Mouse (Mus musculus) gastrocnemius, postnatal 14 days (tissue): ENCODE measurements around the gene Pif1. TPM values are rescaled to one million over a fixed set of nuclear protein-coding genes. Genes with fewer than 3 reads are reported as not detected.

Experiments
- DNase-seq: peaks from one replicate; pipeline ENCODE4 v3.0.0; 2021; ENCODE audit warnings: mixed read lengths
- intact Hi-C: fragments of 180-260 bp; cut with DNase I; formaldehyde crosslinking; loops from one replicate; pipeline ENCODE4 v1.15.1; 2025; ENCODE audit warnings: low total_unique reads
- total RNA-seq, 2 experiments: library from RNA; stranded (reverse); gene quantifications; 2 replicates each; pipeline ENCODE4 v1.2.3; 2021

Gene Pif1
- total RNA-seq, 2 experiments from 2014 or later, result 0.44 to 0.57 TPM

- intact Hi-C loops, result no loop called here
- DNase-seq, result peak; percentile 57
Observed at GRCm38 (mm10) chr9:65629767-65630630, 43.0 kb downstream of the Pif1 start.

GRCm38 (mm10) chr9:65630631-65631353 is 43.8 kb downstream of the Pif1 start:
- intact Hi-C loops, result no loop called here
- DNase-seq, result peak; percentile 34

- DNase-seq, result no peak
- intact Hi-C loops, result no loop called here
Observed at GRCm38 (mm10) chr9:65631354-65632021, 44.5 kb downstream of the Pif1 start.

- DNase-seq, result no peak
- intact Hi-C loops, result no loop called here
Observed at GRCm38 (mm10) chr9:65635766-65636165, 48.8 kb downstream of the Pif1 start.

GRCm38 (mm10) chr9:65636926-65637325 is 50.0 kb downstream of the Pif1 start:
- intact Hi-C loops, result no loop called here
- DNase-seq, result no peak

GRCm38 (mm10) chr9:65639065-65639464 is 52.1 kb downstream of the Pif1 start:
- no peak for DNase-seq
- intact Hi-C loops, result no loop called here

GRCm38 (mm10) chr9:65640838-65641410 is 54.0 kb downstream of the Pif1 start:
- intact Hi-C loops, result no loop called here
- DNase-seq, result no peak

- no peak for DNase-seq
- intact Hi-C loops, result no loop called here
Observed at GRCm38 (mm10) chr9:65641446-65642052, 54.6 kb downstream of the Pif1 start.

GRCm38 (mm10) chr9:65642546-65642945 is 55.6 kb downstream of the Pif1 start:
- intact Hi-C loops, result no loop called here
- DNase-seq, result no peak

GRCm38 (mm10) chr9:65644960-65645359 is 58.0 kb downstream of the Pif1 start:
- no peak for DNase-seq
- intact Hi-C loops, result no loop called here

Other genes with a start within 250 kb of the Pif1 start
- gene Pdcd7, start 241.1 kb upstream of the Pif1 start, total RNA-seq, result 10 to 100 TPM in 1 of 2 experiments, 1 to 10 TPM in 1; 9.1 to 13.2 TPM
- under 1 TPM; 0.14 to 0.38 TPM for gene Ubap1l, start 226.1 kb upstream of the Pif1 start, total RNA-seq
- gene Kbtbd13, start 195.5 kb upstream of the Pif1 start, total RNA-seq, result 10 to 100 TPM in 1 of 2 experiments, 1 to 10 TPM in 1; 5.5 to 10.2 TPM
- 1 to 10 TPM; 6.7 to 7.7 TPM for gene Rasl12, start 188.7 kb upstream of the Pif1 start, total RNA-seq
- gene Slc51b, start 164.2 kb upstream of the Pif1 start, total RNA-seq, result not detected
- gene Mtfmt, start 151.4 kb upstream of the Pif1 start, total RNA-seq, result 1 to 10 TPM; 4.7 to 5.9 TPM
- 10 to 100 TPM; 23.8 to 29.2 TPM for gene Spg21, start 126.2 kb upstream of the Pif1 start, total RNA-seq
- gene Ankdd1a, start 67.0 kb upstream of the Pif1 start, total RNA-seq, result not detected
- gene Plekho2, start 7.1 kb upstream of the Pif1 start, total RNA-seq, result 10 to 100 TPM in 1 of 2 experiments, 1 to 10 TPM in 1; 8.3 to 10.7 TPM
- 1 to 10 TPM; 2.2 to 2.6 TPM for gene Rbpms2, start 42.5 kb downstream of the Pif1 start, total RNA-seq
- 100 to 1,000 TPM; 258 to 262 TPM for gene Oaz2, start 80.8 kb downstream of the Pif1 start, total RNA-seq
- 10 to 100 TPM; 15.8 to 18.8 TPM for gene Zfp609, start 240.4 kb downstream of the Pif1 start, total RNA-seq